Mouse (Mus musculus): ENCODE measurements at regions not wholly inside any gene's neighbourhood (a gene's known extent, or its start where the extent isn't known, plus 50 kb on each side); places are given as distances from the start of the nearest gene placed in this dataset.

DNA sequence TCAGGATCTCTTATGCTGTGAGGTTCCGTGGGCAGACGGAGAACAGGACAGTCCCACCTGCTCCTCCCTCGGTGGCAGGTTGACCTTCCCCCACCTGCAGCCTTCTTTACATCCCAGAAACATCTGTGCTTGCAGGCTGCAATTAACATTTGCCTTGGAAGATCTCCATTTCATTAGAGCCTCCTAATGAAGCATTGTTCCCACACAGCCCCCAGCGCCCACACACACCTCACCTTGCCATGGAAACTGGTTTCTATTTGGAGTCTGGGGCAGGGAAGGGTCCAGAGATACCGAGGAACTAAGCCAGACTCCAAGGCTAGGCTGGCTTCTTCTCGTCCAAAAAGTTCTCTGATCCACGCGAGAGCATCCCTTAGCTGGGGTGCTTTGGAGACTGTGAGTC, 56.6 kb upstream of the Rpl38 start:
- intact Hi-C loops (cut with DNase I): no loop called here
- DNase-seq (ENCODE audit: low spot score in 2 of 2): no peak

DNA sequence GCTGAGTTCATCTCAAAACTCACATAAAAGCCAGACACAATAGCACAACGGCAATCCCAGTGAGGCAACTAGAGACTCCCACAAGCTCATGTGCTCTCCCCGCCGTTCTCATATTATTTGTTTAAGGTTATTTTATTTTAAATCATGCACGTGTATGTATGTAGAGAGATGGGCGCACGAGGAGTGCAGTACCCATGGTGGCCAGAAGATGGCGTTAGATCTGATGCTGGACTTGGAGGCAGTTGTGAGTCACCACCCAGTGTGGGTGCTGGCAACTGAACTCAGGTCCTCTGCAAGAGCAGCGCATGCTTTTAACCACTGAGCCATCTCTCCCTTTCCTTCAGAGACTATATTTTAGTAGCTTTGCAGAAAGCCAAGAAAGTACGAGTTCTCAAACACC, 60.3 kb upstream of the Rpl38 start:
- intact Hi-C loops (cut with DNase I): no loop called here
- no peak for DNase-seq (ENCODE audit: low spot score in 2 of 2)

DNA sequence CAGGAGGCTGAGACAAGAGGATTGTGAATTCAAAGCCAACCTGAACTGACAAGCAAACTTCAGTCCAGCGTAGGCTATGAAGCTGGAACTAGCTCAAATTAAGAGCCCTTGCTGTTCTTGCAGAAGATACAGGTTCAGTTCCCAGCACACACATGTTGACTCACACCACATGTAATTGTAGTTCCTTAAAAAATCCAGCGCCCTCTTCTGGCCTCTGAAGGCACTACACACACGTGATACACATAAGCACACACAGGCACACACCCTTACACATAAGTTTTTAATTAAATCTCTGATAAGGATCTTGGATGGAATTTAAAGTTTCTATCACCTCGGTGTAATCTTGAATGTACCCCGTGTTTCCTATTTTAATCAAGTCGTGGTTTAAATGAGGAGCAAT, 65.2 kb upstream of the Rpl38 start:
- no peak for DNase-seq (ENCODE audit: low spot score in 2 of 2)

DNA sequence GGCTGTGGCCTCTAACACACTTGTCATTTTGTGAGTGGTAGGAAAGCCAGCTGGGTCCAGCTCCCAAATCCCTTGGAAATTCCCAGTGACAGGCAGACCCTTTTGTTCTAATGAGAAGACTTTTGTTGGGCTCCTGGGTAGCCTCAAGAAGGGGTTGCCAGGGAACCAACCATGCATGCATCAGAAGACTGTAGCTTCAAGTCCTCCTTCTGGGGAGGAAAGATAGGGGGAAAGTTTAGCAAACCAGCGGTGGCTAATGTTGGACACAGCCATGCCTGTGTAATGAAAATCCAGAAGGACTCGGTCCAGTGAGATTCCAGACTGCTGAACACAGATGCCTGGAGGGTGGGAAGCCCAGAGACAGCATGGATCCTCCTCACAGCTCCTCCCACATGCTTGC, 71.1 kb upstream of the Rpl38 start:
- DNase-seq (ENCODE audit: low spot score in 2 of 2): peak; percentile 9 to 15
- intact Hi-C loops (cut with DNase I): no loop called here

More for the DNA sequence above, 65.2 kb upstream of the Rpl38 start:
- intact Hi-C loops (cut with DNase I): no loop called here

DNA sequence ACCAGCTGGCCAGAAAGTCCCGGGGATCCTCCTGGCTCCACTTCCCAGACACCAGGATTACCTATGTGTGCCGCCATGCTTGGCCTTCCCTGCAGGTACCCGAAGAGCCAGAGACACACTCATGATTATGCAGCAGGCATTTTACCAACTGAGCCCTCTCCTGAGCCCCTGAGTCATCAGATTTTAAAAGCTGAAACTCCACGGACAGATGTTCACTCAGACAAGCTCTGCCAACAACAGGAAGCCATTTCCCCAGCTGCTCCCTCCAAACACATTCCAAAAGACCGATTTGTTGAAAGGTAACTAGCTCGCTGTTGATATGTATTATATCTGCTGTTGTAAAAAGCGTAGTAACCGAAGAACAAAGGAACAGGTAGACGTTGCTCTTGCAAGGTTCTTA, 75.4 kb upstream of the Rpl38 start:
- intact Hi-C loops (cut with DNase I): no loop called here

DNA sequence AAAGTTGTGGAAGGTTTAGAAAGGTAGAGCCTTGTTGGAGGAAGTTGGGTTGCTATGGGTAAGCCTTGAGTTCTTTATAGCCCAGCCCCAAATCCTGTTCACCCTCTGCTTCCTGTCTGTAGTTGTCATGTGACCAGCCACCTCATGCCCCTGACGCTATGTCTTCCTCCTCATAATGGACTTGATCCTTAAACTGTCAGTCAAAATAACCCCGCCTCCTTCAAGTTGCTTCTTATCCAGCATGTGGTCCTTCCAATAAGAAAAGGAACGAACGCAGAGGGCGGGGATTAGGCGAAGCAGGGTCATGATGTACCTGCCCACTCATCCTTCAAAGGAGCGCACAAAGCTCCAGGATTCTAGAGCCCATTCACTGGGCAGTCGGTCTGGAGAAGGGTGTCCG, 79.8 kb upstream of the Rpl38 start:
- no peak for DNase-seq (ENCODE audit: low spot score in 2 of 2)
- intact Hi-C loops (cut with DNase I): no loop called here

More for the DNA sequence above, 75.4 kb upstream of the Rpl38 start:
- DNase-seq (ENCODE audit: low spot score in 2 of 2): peak; percentile 5 to 34

DNA sequence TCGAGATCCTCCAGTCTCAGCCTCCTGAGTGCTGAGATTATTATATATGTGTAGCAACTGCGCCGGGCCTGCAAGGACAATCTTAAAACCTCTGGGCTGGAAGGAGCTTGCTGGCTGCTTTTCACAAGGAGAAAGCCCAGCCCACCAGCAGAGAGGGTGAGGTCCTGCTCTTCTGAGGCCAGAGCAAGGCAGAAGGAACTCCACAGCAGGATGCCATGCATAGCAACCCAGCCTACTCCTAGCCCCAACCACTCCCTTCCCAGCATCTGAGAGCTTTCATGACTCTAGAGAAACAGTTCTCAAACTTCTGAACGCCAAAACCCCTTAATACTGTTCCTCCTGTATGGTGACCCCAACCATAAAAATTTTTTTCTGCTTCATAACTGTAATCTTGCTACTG, 80.3 kb upstream of the Rpl38 start:
- intact Hi-C loops (cut with DNase I): no loop called here
- DNase-seq (ENCODE audit: low spot score in 2 of 2): no peak

DNA sequence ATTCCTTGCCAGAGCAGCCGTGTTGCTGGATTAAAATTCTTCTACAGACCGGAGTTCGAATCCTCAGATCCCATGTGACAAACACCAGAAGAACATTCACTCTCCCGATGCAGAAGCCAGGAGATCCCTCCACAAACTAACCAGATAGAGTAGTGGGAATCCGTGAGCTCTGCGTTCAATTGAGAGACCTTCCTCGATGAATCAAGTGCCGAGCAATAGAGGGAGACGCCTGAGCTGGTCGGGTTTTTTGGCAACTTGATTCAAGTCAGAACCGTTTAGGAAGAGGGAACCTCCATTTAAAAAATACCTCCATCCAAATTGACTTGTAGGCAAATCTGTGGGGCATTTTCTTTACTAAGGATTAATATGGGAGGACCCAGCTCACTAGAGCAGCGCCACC, 81.9 kb upstream of the Rpl38 start:
- intact Hi-C loops (cut with DNase I): no loop called here
- no peak for DNase-seq (ENCODE audit: low spot score in 2 of 2)

DNA sequence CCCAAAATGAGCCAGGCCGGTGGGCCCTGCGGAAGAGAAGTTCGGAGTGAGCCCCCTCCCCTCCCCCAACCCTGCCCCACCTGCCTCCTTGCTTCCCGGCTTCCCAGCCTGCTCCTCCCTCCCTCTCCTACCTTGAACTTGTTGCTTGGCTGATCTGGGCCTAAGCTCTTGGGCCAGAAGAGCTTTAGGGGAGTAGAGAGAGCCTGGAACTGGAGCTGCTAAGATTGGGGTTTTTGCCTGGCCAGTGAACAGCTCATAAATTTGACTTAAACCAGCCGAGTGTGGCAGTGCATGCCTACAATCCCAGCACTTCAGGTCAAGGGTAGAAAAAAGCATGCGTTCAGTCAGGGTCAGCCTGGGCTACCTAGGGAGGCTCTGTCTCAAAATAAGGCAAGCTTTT, 83.5 kb upstream of the Rpl38 start:
- intact Hi-C loops (cut with DNase I): no loop called here
- DNase-seq (ENCODE audit: low spot score in 2 of 2): no peak

DNA sequence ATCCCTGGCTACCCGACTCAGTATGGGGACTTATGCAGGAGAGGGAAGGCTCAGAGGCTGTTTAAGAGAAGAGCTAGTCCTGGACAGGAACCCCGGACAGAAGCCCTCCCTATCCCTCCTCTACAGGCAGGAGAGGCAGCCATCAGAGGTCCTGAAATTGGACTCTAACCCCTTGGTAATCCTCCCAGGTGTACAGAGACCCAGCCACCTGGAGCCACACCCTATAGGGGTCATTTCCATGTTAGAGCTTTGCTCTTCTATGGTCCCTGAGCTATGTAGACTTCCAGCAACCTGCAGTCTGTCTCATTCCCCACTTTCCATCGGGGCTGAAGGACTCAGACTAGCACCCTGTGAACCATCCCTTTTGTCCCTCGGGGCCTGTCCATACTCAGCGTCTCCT, 84.2 kb upstream of the Rpl38 start:
- no peak for DNase-seq (ENCODE audit: low spot score in 2 of 2)
- intact Hi-C loops (cut with DNase I): no loop called here

DNA sequence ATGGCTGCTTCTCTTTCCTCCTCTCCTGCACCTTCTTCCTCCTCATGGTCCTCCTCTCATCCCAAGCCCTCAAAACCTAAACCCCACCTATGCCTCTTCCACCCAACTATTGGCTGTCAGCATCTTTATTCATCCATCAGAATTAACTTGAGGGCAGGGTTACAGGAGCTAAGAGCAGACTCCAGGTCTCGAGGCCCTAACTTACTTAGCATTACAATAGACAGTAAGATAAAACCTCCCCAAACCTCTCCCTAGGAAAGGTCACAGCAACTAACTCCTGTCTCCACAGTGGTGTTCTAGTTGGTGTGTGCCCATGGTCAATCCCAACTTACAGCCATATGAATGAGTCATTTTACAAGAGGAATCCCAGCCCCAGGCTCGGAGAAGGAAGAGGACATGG, 88.3 kb upstream of the Rpl38 start:
- DNase-seq (ENCODE audit: low spot score in 2 of 2): no peak
- intact Hi-C loops (cut with DNase I): no loop called here

DNA sequence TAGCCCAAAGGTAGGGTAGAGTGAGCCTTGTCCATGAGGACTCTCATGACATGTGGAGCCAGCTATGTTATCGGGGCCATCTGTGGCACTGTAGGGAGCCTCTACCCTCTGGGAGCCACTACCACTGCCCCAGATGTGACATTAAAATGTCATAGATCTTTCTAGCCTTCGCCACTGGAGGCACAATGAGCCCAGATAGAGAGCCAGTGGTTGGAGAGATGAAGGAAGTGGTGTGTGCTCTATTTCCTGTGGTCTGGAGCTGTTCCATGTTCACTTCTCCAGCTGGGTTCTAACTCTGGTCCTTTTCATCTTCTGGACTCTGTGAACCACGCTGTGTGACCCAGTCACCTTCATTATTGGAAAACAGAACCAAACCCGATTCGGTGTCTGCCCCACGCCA, 89.8 kb upstream of the Rpl38 start:
- intact Hi-C loops (cut with DNase I): no loop called here
- no peak for DNase-seq (ENCODE audit: low spot score in 2 of 2)

DNA sequence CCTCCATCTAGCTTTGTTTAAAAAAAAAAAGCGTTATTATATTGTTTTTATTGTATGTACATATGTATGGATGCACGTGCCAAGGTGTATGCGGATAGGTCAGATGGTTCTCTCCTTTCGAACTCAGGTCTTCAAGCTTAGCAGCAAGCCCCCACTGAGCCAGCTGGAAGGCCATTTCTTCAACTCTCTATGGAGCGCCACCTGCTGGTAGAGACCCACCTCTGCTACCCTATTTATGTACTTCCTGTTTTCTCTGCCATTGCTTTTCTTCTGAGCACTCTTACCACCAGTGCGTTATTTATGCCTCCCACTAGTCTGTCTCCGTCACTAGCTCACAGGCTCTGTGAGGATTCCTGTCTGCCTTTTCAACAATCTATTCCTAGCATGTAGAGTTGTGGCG, 91.5 kb upstream of the Rpl38 start:
- intact Hi-C loops (cut with DNase I): no loop called here
- peak in 1 of 2 experiments; percentile 13 for DNase-seq (ENCODE audit: low spot score in 2 of 2)

DNA sequence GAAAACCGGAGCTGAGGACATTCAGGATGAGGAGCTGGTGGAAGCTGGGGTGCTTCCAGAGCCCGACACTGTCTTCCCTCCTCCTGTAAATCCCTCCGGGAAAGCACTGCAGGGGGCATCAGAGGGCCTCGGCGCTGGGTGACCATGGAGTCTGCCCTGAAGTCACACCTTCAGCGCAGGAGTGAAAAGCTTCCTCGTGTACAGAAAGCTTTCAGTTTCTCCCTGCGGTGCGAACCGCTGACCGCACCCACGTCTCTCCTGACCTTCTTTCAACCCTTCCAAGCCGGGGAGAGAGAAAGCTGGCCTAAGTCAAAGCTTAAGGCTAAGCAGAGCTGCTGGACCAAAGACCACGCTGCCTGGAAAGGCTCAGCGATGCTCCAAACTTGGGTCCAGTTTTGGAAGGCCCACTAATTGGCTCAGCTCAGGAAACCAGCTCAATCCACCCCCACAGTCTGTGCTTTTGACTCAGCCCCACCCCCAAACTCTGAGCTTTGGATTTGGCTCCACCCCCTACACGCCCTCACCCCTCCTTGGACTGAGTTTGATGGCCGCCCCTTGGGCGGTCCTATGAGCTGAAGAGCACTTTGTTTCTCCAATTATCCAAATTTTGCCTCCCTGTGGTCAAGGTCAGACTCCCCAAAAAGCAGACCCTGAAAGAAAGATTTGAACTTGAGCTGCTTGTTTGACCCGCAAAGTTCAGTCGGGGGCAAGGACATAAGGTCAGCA, 97.0 kb upstream of the Rpl38 start:
- intact Hi-C loops (cut with DNase I): no loop called here
- no peak for DNase-seq (ENCODE audit: low spot score in 2 of 2)

DNA sequence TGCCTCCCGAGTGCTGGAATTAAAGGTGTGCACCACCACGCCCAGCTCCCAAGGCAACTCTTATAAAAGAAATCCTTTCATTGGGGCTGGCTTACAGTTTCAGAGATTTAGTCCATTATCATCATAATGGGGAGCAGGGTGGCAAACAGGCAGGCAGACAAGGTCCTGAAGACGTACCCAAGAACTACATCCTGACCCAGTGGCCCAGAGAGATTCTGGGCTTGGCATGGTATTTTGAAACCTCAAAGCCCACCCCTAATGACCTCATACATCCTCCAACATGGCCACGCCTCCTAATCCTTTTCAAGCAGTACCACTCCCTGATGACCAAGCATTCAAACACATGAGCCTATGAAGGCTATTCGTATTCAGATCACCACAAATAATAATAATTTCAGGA, 98.2 kb upstream of the Rpl38 start:
- no peak for DNase-seq (ENCODE audit: low spot score in 2 of 2)
- intact Hi-C loops (cut with DNase I): no loop called here

DNA sequence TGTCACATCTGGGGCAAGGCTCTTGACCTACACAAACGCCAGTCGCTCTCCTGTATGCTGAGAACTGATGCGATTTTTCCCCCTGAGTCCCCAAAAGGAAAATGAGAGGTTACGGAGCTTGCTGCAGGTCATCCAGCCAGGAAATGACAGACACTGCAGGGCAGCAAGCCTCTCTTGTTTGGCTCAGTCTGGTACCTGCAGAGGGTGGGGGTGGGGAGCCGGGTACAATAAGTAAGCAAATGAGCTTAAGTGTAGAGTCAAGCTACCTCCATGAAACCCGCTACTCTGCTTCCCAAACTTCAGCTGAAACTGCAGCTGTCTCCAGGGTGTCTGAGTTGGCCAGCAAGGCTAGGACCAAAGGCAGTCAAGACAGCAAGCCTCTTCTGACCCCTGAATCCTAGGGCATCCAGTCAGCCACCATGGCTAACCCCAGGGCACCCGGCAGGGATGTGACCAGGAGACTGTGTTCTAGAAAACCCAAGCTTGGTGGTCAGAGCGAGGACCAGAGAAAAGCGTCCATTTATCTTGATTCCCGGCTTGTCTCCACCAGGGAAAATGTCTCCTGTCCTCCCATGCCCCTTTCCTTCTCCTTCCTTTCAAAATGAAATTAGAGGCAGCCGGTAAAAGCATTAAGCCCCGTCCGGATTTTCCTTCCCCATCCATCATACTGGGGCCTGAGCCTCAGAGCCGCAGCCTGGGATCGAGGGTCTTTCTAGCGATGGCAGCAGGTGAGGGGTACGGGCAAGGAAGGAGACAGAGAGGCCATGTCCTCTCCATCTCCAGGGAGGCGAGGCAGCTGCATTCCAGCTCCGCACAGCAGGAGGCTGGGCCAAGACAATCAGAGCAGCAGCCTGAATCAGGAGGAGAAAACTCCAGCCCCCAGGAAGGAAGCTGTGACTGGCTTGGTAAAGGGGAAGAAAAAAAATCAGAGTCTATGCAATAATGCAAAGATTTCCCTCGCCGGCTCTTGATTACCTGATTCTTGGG, 100.2 kb upstream of the Rpl38 start:
- no peak for DNase-seq (ENCODE audit: low spot score in 2 of 2)
- intact Hi-C loops (cut with DNase I): no loop called here

DNA sequence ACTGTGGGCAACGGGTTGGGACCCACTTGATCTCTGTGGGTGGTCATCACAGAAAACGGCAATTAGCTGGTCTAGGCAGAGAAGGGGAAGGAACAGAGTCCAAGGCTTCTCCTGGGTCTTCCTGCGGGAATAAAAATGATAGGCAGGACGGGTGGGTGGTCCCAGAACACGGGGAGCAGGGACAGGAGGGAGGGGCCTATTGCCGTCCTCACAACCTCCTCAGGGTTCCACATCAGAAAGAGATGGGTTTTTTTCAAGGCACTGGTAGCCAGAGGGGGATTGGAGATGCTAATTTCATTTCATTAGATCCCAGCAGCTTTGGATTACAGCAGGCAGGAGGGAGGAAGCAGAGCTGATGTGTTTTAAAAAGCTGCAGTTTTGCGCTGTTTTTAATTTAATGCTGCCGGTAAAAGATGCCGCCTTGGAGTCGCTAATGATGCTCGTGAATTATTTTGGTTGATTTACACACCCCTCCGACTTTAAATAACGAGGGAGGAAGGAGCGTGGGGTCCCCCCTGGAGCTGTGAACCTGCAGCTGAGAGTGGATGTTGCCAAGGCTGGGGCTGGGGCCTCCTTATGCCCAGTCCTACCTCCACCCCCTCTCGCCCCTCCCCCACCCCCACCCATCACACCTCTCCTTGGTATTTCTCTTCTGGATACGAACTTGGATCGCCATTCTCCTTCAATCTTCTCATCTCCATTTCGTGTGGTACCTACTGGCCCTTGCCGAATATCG, 101.1 kb upstream of the Rpl38 start:
- intact Hi-C loops (cut with DNase I): no loop called here
- DNase-seq (ENCODE audit: low spot score in 2 of 2): no peak

DNA sequence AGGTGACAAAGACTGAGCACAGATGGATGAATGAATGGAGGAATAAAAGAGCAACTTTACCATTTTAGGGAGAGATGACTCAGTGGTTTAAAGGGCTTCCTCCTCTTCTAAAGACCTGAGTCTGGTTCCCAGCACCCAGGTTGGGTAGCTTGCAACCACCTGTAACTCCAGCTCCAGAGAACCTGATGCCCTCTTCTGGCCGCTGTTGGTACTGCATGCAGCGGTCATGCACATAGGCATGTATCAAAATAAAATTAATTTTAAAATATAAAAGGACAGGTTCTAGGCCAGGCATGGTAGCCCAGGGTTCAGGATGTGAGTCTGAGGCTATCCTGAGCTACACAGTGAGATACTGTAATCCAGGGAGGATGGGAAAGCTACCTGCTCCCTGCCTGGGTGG, 103.4 kb upstream of the Rpl38 start:
- intact Hi-C loops (cut with DNase I): no loop called here
- DNase-seq (ENCODE audit: low spot score in 2 of 2): no peak

DNA sequence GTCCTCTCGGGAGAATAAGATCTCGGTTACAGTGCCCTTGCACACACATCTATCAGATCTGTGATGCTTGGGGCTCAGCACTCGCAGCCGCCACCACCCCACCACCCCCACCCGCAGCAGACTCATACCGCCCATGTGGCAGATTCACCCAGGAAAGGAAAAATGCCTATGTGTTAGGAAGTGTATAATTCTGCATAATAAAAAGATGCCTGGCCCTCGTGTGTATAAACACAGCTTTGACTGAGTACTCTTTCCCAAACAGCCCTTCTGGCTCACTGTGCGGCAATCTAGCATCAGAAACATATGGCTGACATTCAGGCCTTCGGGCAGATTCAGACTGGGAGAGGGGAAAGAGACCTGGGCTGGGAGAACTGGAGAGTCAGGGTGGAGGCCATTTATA, 105.2 kb upstream of the Rpl38 start:
- peak in 1 of 2 experiments; percentile 35 for DNase-seq (ENCODE audit: low spot score in 2 of 2)
- intact Hi-C loops (cut with DNase I): no loop called here

DNA sequence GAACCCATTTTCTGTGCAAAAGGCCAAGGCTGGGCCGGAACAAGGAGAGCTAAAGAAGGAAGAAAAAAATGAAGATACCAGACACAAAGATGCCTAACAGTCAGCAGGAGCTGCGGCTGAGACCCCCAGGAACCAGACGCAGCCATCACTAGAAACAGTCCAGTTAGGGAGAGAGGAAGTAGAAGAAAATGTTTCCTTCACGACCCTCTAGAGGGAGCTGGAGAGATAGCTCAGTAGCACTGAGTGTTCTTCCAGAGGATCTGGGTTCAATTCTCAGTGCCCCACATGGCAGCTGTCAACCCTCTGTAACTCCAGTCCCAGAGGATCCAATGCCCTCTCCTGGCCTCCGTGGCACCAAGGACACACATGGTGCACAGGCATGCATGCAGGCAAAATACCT, 113.7 kb upstream of the Rpl38 start:
- intact Hi-C loops (cut with DNase I): no loop called here
- DNase-seq (ENCODE audit: low spot score in 2 of 2): no peak
